Mouse (Mus musculus): ENCODE measurements around the gene Ksr1.

GRCm38 (mm10) chr11:79185683-79186082 lies 39.5 kb upstream of the Ksr1 start:
- TF ChIP-seq CTCF (IDR thresholded peaks at IDR 0.05; ENCODE audit: borderline replicate concordance, control insufficient read depth, extremely low read depth, insufficient read depth, low read length, poor library complexity) (no peak), POLR2A (IDR thresholded peaks at IDR 0.05; ENCODE audit: control insufficient read depth, extremely low read depth, insufficient read depth, low read length, poor library complexity) (no peak)
